ENCODE assay signal across 8 mouse cellular contexts in genomic region chr5:100674711-100675376, GRCm38 (mm10). TPM values are rescaled to one million over a fixed set of nuclear protein-coding genes. Genes with fewer than 3 reads are reported as not detected.
DNase-seq lines count a peak whose midpoint lies in the region; ATAC-seq and TF ChIP-seq lines count a peak whose summit lies in the region.

Gene Coq2 (minus strand): TSS chr5:100675140.

- peak within 1 kb of the TSS; percentile 89 for H3K9ac ChIP-seq in embryonic facial prominence, embryonic 13.5 days
- peak within 1 kb of the TSS; percentile 97 for H3K9ac ChIP-seq in heart, adult 2 months (ENCODE audit: low read depth, low read length)
- H3K9ac ChIP-seq in limb, embryonic 14.5 days (ENCODE audit: low read depth, low read length, severe bottlenecking): peak within 1 kb of the TSS; percentile 85
- peak within 1 kb of the TSS; percentile 89 for H3K9ac ChIP-seq in midbrain, postnatal 0 days (replicated peaks; ENCODE audit: low read length, poor library complexity, severe bottlenecking)

- H3K4me1 ChIP-seq in embryonic facial prominence, embryonic 13.5 days: peaks cover 17% of the 10 kb centered on the region
- H3K4me1 ChIP-seq in heart, adult 2 months (ENCODE audit: control insufficient read depth, insufficient read depth, low read length): no peaks in the 10 kb centered on the region; the same call in 1 of the 2 replicates
- peaks cover 9% of the 10 kb centered on the region for H3K4me1 ChIP-seq in limb, embryonic 14.5 days (ENCODE audit: control insufficient read depth, insufficient read depth, low read length)
- H3K4me1 ChIP-seq in midbrain, postnatal 0 days (ENCODE audit: insufficient read depth, low read length): no peaks in the 10 kb centered on the region

- no peaks in the 10 kb centered on the region for H3K9me3 ChIP-seq in embryonic facial prominence, embryonic 13.5 days
- H3K9me3 ChIP-seq in limb, embryonic 14.5 days (ENCODE audit: control insufficient read depth, low read length): no peaks in the 10 kb centered on the region
- H3K9me3 ChIP-seq in midbrain, postnatal 0 days (ENCODE audit: low read length): no peaks in the 10 kb centered on the region

- intact Hi-C loops in heart, adult 2 months (cut with DNase I): loop anchor here (2.0 to 10.0 kb wide), 4 partner anchors 122 to 250 kb away; partner anchors contain the start of genes Helq and Mrps18c

- peaks cover 1% of the 10 kb centered on the region; the same call in 1 of the 2 replicates for H3K79me2 ChIP-seq in heart, adult 2 months (replicated peaks; ENCODE audit: control insufficient read depth, insufficient read depth, low read length)

- TF ChIP-seq EP300 in heart, adult 2 months (IDR thresholded peaks at IDR 0.05; ENCODE audit: insufficient read depth, low read depth, low read length): 0 out of 2 replicates have a peak, but pooled peaks have one; percentile 48

- peak within 1 kb of the TSS; percentile 81 for H3K4me3 ChIP-seq in embryonic facial prominence, embryonic 13.5 days
- peak within 1 kb of the TSS; percentile 80 for H3K4me3 ChIP-seq in heart, adult 2 months
- H3K4me3 ChIP-seq in limb, embryonic 14.5 days (replicated peaks; ENCODE audit: low read length): peak within 1 kb of the TSS; percentile 74
- H3K4me3 ChIP-seq in midbrain, postnatal 0 days (ENCODE audit: low read depth, low read length): peak within 1 kb of the TSS; percentile 81

- H3K27me3 ChIP-seq in embryonic facial prominence, embryonic 13.5 days: peaks cover 4% of the 10 kb centered on the region; the same call in 1 of the 2 replicates
- H3K27me3 ChIP-seq in heart, adult 2 months (ENCODE audit: control insufficient read depth, insufficient read depth, low read length): no peaks in the 10 kb centered on the region
- H3K27me3 ChIP-seq in limb, embryonic 14.5 days (ENCODE audit: control insufficient read depth, insufficient read depth, low read length): no peaks in the 10 kb centered on the region
- H3K27me3 ChIP-seq in midbrain, postnatal 0 days (ENCODE audit: insufficient read depth, low read length): no peaks in the 10 kb centered on the region

- TF ChIP-seq CTCF in heart, adult 2 months (IDR thresholded peaks at IDR 0.05): peak; percentile 92
- peak; percentile 87 for TF ChIP-seq CTCF in midbrain, postnatal 0 days (IDR thresholded peaks at IDR 0.05)

- peak within 1 kb of the TSS; percentile 68 for H3K27ac ChIP-seq in embryonic facial prominence, embryonic 13.5 days
- peak within 1 kb of the TSS; percentile 77 for H3K27ac ChIP-seq in heart, adult 2 months
- H3K27ac ChIP-seq in limb, embryonic 14.5 days (replicated peaks; ENCODE audit: low read depth, low read length): peak within 1 kb of the TSS; percentile 43; the same call in 1 of the 2 replicates
- H3K27ac ChIP-seq in midbrain, postnatal 0 days (ENCODE audit: low read depth, low read length): peak within 1 kb of the TSS; percentile 62; the same call in 1 of the 2 replicates

- peak; percentile 94 for DNase-seq in 3T3-L1 (ENCODE audit: low read depth, low spot score)
- peak; percentile 83 to 90 for DNase-seq in adrenal gland, postnatal 36 days
- DNase-seq in heart, adult 2 months: peak; percentile 84 to 85
- peak; percentile 87 to 93 for DNase-seq in kidney, adult 8-10 months
- DNase-seq in limb, embryonic 14.5 days (ENCODE audit: low spot score): peak; percentile 85
- DNase-seq in midbrain, postnatal 0 days (ENCODE audit: low spot score): peak; percentile 87
- peak; percentile 68 to 73 for DNase-seq in spleen, postnatal 14 days (ENCODE audit: low spot score in 2 of 2)

- no peak for ATAC-seq in embryonic facial prominence, embryonic 13.5 days (ENCODE audit: insufficient number of reproducible peaks, insufficient read depth, low FRiP score, low TSS enrichment, low read depth)
- peak; percentile 69 for ATAC-seq in limb, embryonic 14.5 days (ENCODE audit: low FRiP score, low read depth)
- peak; percentile 25; the same call in 1 of the 2 replicates for ATAC-seq in midbrain, postnatal 0 days (ENCODE audit: low FRiP score)

- H3K36me3 ChIP-seq in embryonic facial prominence, embryonic 13.5 days: peaks cover 11% of the 10 kb centered on the region; the same call in 1 of the 2 replicates
- no peaks in the 10 kb centered on the region for H3K36me3 ChIP-seq in heart, adult 2 months (ENCODE audit: control insufficient read depth, insufficient read depth, low read length)
- no peaks in the 10 kb centered on the region for H3K36me3 ChIP-seq in limb, embryonic 14.5 days (ENCODE audit: control insufficient read depth, insufficient read depth, low read length)
- peaks cover 4% of the 10 kb centered on the region; the same call in 1 of the 2 replicates for H3K36me3 ChIP-seq in midbrain, postnatal 0 days (ENCODE audit: insufficient read depth, low read length)

- 10% methylated on average over 17 of the region's 17 CpGs for WGBS in embryonic facial prominence, embryonic 13.5 days
- WGBS in heart, adult 2 months: 7% methylated on average over 17 of the region's 17 CpGs
- 7% methylated on average over 17 of the region's 17 CpGs for WGBS in limb, embryonic 14.5 days
- 13% methylated on average over 17 of the region's 17 CpGs for WGBS in midbrain, postnatal 0 days

- no peak for TF ChIP-seq POLR2A in heart, adult 2 months (IDR thresholded peaks at IDR 0.05; ENCODE audit: insufficient read depth, low read depth, low read length)
- TF ChIP-seq POLR2A in limb, embryonic 14.5 days (IDR thresholded peaks at IDR 0.05; ENCODE audit: borderline replicate concordance, extremely low read depth, insufficient read depth, insufficient read length): no peak

- H3K4me2 ChIP-seq in embryonic facial prominence, embryonic 13.5 days: peak within 1 kb of the TSS; percentile 63
- H3K4me2 ChIP-seq in limb, embryonic 14.5 days (replicated peaks; ENCODE audit: low read depth, low read length, severe bottlenecking): peak within 1 kb of the TSS; percentile 82
- H3K4me2 ChIP-seq in midbrain, postnatal 0 days (ENCODE audit: low read depth, low read length, poor library complexity, severe bottlenecking): peak within 1 kb of the TSS; percentile 68

RNA-seq across cellular contexts. Expression of gene Coq2, which starts in this region (rescaled TPM):
- total RNA-seq in adrenal gland, postnatal 36 days (2021): 10 to 100 TPM; 68.4 to 72.6 TPM
- 57.2 and 58.9 TPM in 2 replicates for polyA plus RNA-seq in embryonic facial prominence, embryonic 13.5 days (2015; fragmentation: Nextera tagmentation; extraction: Ambion mirVana)
- 100 to 1,000 TPM in 1 of 2 experiments, 10 to 100 TPM in 1; 95.9 to 109 TPM for total RNA-seq in heart, adult 2 months (2021)
- polyA plus RNA-seq in heart, adult 2 months (2012; rRNA removed): 106 and 161 TPM in 2 replicates
- polyA plus RNA-seq in limb, embryonic 14.5 days (2012; rRNA removed): 91.2 and 116 TPM in 2 replicates
- polyA plus RNA-seq in limb, embryonic 14.5 days (2014; fragmentation: Nextera tagmentation; extraction: Ambion mirVana): 56.2 and 63.1 TPM in 2 replicates
- total RNA-seq in midbrain, postnatal 0 days (2014; rRNA removed): 96.0 and 143 TPM in 2 replicates
- polyA plus RNA-seq in midbrain, postnatal 0 days (2015; fragmentation: Nextera tagmentation; extraction: Ambion mirVana): 68.2 and 69.4 TPM in 2 replicates
